Mouse (Mus musculus) frontal cortex, postnatal 10 days (tissue): Measurements from ENCODE around the gene Nxt1.

Experiments used
- DNase-seq, 2 experiments: peaks; one replicate each; pipeline ENCODE4 v3.0.0; 2022; ENCODE audit warnings: low spot score in 2 of 2, mixed read lengths in 1 of 2

The Nxt1 gene

GRCm38 (mm10) chr2:148689444-148690140 is 17.2 kb downstream of the Nxt1 start:
- no peak for DNase-seq

GRCm38 (mm10) chr2:148690291-148690690 is 17.9 kb downstream of the Nxt1 start:
- no peak for DNase-seq

- DNase-seq: no peak
Observed at GRCm38 (mm10) chr2:148690781-148691180, 18.4 kb downstream of the Nxt1 start.

- DNase-seq: no peak
Observed at GRCm38 (mm10) chr2:148698571-148698970, 26.2 kb downstream of the Nxt1 start.

GRCm38 (mm10) chr2:148706409-148707201 is 34.2 kb downstream of the Nxt1 start:
- DNase-seq: no peak

GRCm38 (mm10) chr2:148707202-148707530 is 34.8 kb downstream of the Nxt1 start:
- DNase-seq: no peak

- DNase-seq: no peak
Observed at GRCm38 (mm10) chr2:148712326-148712725, 39.9 kb downstream of the Nxt1 start.

GRCm38 (mm10) chr2:148717072-148717471 is 44.7 kb downstream of the Nxt1 start:
- DNase-seq: no peak

GRCm38 (mm10) chr2:148719271-148719995 is 47.0 kb downstream of the Nxt1 start:
- DNase-seq: no peak
